Mouse (Mus musculus): ENCODE measurements around the gene Atg10.
A peak's percentile ranks its signal among the peaks of the same experiment; 100 is the strongest.
"Not testable (repeated sequence)": the region's sequence is repeated elsewhere in the genome, so short reads cannot be mapped to it uniquely, and the experiment has no call there.

The Atg10 gene

GRCm38 (mm10) chr13:91223587-91224437, at the start of gene Atg10:
Atg10 (minus strand) TSS chr13:91223968.
- peak; percentile 82 for DNase-seq (ENCODE audit: low read depth, low spot score)

GRCm38 (mm10) chr13:91252406-91252805, 28.6 kb upstream of the Atg10 start:
- no peak for DNase-seq (ENCODE audit: low read depth, low spot score)

GRCm38 (mm10) chr13:91251636-91252035, 27.9 kb upstream of the Atg10 start:
- no peak for DNase-seq (ENCODE audit: low read depth, low spot score)

- not testable (repeated sequence) for DNase-seq (ENCODE audit: low read depth, low spot score)
Observed at GRCm38 (mm10) chr13:91250050-91250449, 26.3 kb upstream of the Atg10 start.

- DNase-seq (ENCODE audit: low read depth, low spot score), result no peak
Observed at GRCm38 (mm10) chr13:91246472-91246871, 22.7 kb upstream of the Atg10 start.

- no peak for DNase-seq (ENCODE audit: low read depth, low spot score)
Observed at GRCm38 (mm10) chr13:91237976-91238375, 14.2 kb upstream of the Atg10 start.

- no peak for DNase-seq (ENCODE audit: low read depth, low spot score)
Observed at GRCm38 (mm10) chr13:91236884-91237283, 13.1 kb upstream of the Atg10 start.

- no peak for DNase-seq (ENCODE audit: low read depth, low spot score)
Observed at GRCm38 (mm10) chr13:91224438-91224814, 658 bp upstream of the Atg10 start.

GRCm38 (mm10) chr13:91223063-91223462, 705 bp downstream of the Atg10 start:
- no peak for DNase-seq (ENCODE audit: low read depth, low spot score)

- no peak for DNase-seq (ENCODE audit: low read depth, low spot score)
Observed at GRCm38 (mm10) chr13:91221696-91222095, 2.1 kb downstream of the Atg10 start.

GRCm38 (mm10) chr13:91217691-91218090, 6.1 kb downstream of the Atg10 start:
- no peak for DNase-seq (ENCODE audit: low read depth, low spot score)

- DNase-seq (ENCODE audit: low read depth, low spot score), result no peak
Observed at GRCm38 (mm10) chr13:91216656-91217205, 7.0 kb downstream of the Atg10 start.

GRCm38 (mm10) chr13:91212958-91213357, 10.8 kb downstream of the Atg10 start:
- DNase-seq (ENCODE audit: low read depth, low spot score), result no peak

- no peak for DNase-seq (ENCODE audit: low read depth, low spot score)
Observed at GRCm38 (mm10) chr13:91206237-91206636, 17.5 kb downstream of the Atg10 start.

GRCm38 (mm10) chr13:91202564-91202963, 21.2 kb downstream of the Atg10 start:
- no peak for DNase-seq (ENCODE audit: low read depth, low spot score)

GRCm38 (mm10) chr13:91187378-91188234, 36.2 kb downstream of the Atg10 start:
- no peak for DNase-seq (ENCODE audit: low read depth, low spot score)

GRCm38 (mm10) chr13:91185248-91185867, 38.4 kb downstream of the Atg10 start:
- DNase-seq (ENCODE audit: low read depth, low spot score), result no peak

- no peak for DNase-seq (ENCODE audit: low read depth, low spot score)
Observed at GRCm38 (mm10) chr13:91184226-91184625, 39.5 kb downstream of the Atg10 start.

GRCm38 (mm10) chr13:91180364-91180763, 43.4 kb downstream of the Atg10 start:
- DNase-seq (ENCODE audit: low read depth, low spot score), result no peak

GRCm38 (mm10) chr13:91179174-91179899, 44.4 kb downstream of the Atg10 start:
- DNase-seq (ENCODE audit: low read depth, low spot score), result no peak

Measured in telencephalon, adult 2 months (tissue).